Mouse (Mus musculus) hindbrain, embryonic 15.5 days (tissue): ENCODE data around the gene Smarca4. TPM values are rescaled to one million over a fixed set of nuclear protein-coding genes. Genes with fewer than 3 reads are reported as not detected.
A peak's percentile ranks its signal among the peaks of the same experiment; 100 is the strongest.
"Not testable (repeated sequence)": the region's sequence is repeated elsewhere in the genome, so short reads cannot be mapped to it uniquely, and the experiment has no call there.

Experiments used
- ATAC-seq: fragments of 200-750 bp; cut with Nextera tagmentation; 2 replicates; pipeline ENCODE4 v1.8.0; 2017; ENCODE audit warnings: low read depth, moderate number of reproducible peaks, moderate TSS enrichment; ENCODE audit not compliant: low FRiP score
- H3K27ac ChIP-seq: fragments of 300-500 bp; sonication (generic); replicated peaks from 2 replicates; pipeline ENCODE4 v1.5.1; 2015; ENCODE audit warnings: mild to moderate bottlenecking, inconsistent platforms
- H3K27me3 ChIP-seq: fragments of 300-500 bp; sonication (generic); 2 replicates; pipeline ENCODE4 v1.6.1; 2015; ENCODE audit warnings: control low read depth, inconsistent platforms
- H3K36me3 ChIP-seq: fragments of 300-500 bp; sonication (generic); 2 replicates; pipeline ENCODE4 v1.6.1; 2015; ENCODE audit warnings: control low read depth, inconsistent platforms
- H3K4me1 ChIP-seq: fragments of 300-500 bp; sonication (generic); replicated peaks from 2 replicates; pipeline ENCODE4 v1.6.1; 2015; ENCODE audit warnings: control low read depth, inconsistent platforms
- H3K4me2 ChIP-seq: fragments of 300-500 bp; sonication (generic); 2 replicates; pipeline ENCODE4 v1.6.1; 2015; ENCODE audit warnings: moderate library complexity, mild to moderate bottlenecking, inconsistent platforms
- H3K4me3 ChIP-seq: fragments of 300-500 bp; sonication (generic); 2 replicates; pipeline ENCODE4 v1.5.1; 2015; ENCODE audit warnings: mild to moderate bottlenecking, inconsistent platforms
- H3K9ac ChIP-seq: fragments of 300-500 bp; sonication (generic); 2 replicates; pipeline ENCODE4 v1.6.1; 2015; ENCODE audit warnings: inconsistent platforms
- H3K9me3 ChIP-seq: fragments of 300-500 bp; sonication (generic); 2 replicates; pipeline ENCODE4 v1.6.1; 2016; ENCODE audit warnings: control low read depth, inconsistent platforms
- WGBS: fragments of 180-500 bp; shearing (Covaris S2); methylation state at CpG from one replicate; pipeline ENCODE4 v1.1.7; 2015; 5-methylcytosine and 5-hydroxymethylcytosine counted together
- polyA plus RNA-seq: library from polyadenylated mRNA; unstranded; fragments of >200 nt; fragmentation: Nextera tagmentation; extraction: Ambion mirVana; gene quantifications from 2 replicates; pipeline ENCODE4 v1.2.1, GENCODE M21; 2015

Gene Smarca4
- polyA plus RNA-seq, 1 experiment from 2014 or later: 139 TPM

DNA sequence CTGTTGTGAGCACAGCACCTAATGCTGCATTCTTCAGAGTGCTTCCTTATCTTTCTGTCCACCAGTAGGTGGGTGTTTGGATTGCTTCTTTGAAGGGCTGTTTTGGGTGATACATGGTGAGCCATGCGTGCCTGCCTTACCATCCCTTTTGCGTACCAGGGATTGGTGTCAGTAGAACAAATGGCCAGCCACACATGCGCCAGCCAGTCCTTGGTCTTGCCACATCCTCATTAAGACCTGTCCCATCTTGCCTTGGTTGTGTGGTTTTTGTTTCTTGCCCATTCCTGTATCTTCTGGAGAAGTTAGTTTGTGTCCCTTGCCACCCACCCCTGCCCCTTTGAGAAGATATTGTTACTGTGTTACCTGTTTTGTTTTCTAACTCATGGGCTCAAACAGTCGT is 64.5 kb downstream of the Smarca4 start:
- Histone ChIP-seq H3K36me3 (peaks cover 92% of the 10 kb centered on the region), H3K4me3 (no peak overlapping the region), H3K9me3 (no peaks in the 10 kb centered on the region), H3K27me3 (no peaks in the 10 kb centered on the region), H3K27ac (no peak overlapping the region), H3K4me2 (no peak overlapping the region), H3K4me1 (no peaks in the 10 kb centered on the region), H3K9ac (no peak overlapping the region)
- 93% methylated on average over 4 of the region's 4 CpGs for WGBS
- no peak for ATAC-seq

DNA sequence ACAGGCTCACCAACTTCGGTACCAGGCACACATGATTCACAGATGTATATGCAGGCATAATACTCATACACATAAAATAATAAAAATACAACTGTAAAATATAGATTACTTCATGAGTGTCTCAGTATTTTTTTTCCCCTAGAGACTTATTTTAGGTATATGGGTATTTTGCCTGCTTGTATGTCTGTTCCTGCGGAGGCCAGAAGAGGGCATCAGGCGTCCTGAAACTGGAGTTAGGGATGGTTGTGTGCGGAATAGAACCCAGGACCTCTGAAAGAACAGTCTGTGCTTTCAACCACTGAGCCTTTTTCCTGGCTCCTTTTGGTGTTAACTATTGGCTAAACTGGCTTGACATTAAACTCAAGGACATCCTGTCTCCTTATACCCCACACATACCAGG is 66.9 kb downstream of the Smarca4 start:
- H3K4me2 ChIP-seq: no peak overlapping the region
- H3K4me3 ChIP-seq: no peak overlapping the region
- no peaks in the 10 kb centered on the region for H3K4me1 ChIP-seq
- no peaks in the 10 kb centered on the region for H3K27me3 ChIP-seq
- H3K36me3 ChIP-seq: peaks cover 91% of the 10 kb centered on the region
- no peak overlapping the region for H3K9ac ChIP-seq
- no peak for ATAC-seq
- WGBS: 90% methylated on average over 4 of the region's 4 CpGs
- no peaks in the 10 kb centered on the region for H3K9me3 ChIP-seq
- H3K27ac ChIP-seq: no peak overlapping the region

DNA sequence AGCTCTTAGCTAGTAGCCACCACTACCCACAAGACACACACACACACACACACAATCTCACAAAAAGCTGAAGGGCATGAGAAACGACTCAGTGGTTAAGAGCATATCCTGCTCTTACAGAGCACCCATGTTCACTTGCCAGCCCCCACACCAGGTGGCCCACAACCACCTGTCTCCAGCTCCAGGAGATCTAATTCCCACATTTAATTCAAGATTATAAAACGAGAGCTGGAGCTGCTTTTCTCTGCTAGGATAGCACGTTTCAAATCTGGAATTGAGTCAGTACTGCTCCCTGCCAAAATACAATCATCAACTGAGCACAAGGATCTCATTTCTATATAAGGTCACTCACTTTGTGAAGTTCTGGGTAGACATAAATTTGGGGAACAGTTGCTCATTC is 67.9 kb downstream of the Smarca4 start:
- H3K9me3 ChIP-seq: no peaks in the 10 kb centered on the region
- H3K4me2 ChIP-seq: no peak overlapping the region
- H3K4me3 ChIP-seq: no peak overlapping the region
- H3K9ac ChIP-seq: no peak overlapping the region
- 90% methylated on average over 3 of the region's 3 CpGs for WGBS
- no peak for ATAC-seq
- H3K36me3 ChIP-seq: peaks cover 91% of the 10 kb centered on the region
- no peak overlapping the region for H3K27ac ChIP-seq
- H3K27me3 ChIP-seq: no peaks in the 10 kb centered on the region
- H3K4me1 ChIP-seq: no peaks in the 10 kb centered on the region

DNA sequence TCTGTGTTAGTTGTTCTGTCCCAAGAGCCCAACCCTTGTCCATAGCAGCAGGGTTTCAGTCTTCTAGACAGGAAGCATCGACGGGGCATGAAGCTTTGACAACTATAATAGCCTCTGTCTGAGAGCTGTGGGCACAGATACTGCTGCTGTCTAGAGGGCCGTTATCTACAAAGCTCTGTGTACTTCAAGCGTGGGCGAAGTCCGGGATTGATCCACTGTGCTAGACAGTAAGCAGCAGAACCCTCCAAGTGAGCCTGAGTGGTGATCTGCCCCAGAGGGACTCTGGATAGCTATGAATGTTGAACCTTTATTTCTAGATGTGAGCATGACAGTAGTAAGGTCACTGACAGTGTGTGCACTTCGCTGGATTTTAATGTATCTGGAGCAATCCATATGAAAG is 72.6 kb downstream of the Smarca4 start:
- no peak overlapping the region for H3K4me2 ChIP-seq
- no peak overlapping the region for H3K27ac ChIP-seq
- no peaks in the 10 kb centered on the region for H3K4me1 ChIP-seq
- no peak overlapping the region for H3K4me3 ChIP-seq
- no peak overlapping the region for H3K9ac ChIP-seq
- peaks cover 82% of the 10 kb centered on the region for H3K36me3 ChIP-seq
- H3K9me3 ChIP-seq: no peaks in the 10 kb centered on the region
- H3K27me3 ChIP-seq: no peaks in the 10 kb centered on the region
- ATAC-seq: no peak
- 89% methylated on average over 7 of the region's 7 CpGs for WGBS

DNA sequence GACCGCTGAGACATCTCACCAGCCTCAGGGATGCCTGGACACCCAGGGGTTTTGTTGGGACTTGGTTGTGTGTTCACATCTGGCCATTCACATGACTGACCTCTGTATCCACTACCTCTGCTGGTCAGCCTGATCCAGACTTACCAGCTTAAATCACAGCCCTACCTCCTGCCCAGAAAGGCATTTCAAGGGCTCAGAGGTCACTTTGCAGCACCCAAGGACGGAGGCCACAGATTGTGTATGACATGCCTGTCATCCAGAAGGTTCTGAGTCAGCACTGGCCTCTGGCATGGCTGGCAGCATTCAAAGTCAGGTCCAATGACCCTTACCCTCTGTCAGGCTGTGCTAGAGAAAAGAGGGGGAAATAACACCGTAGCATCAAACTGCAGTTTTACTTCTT is 74.1 kb downstream of the Smarca4 start:
- Histone ChIP-seq H3K27me3 (no peaks in the 10 kb centered on the region), H3K9ac (no peak overlapping the region), H3K4me1 (no peaks in the 10 kb centered on the region), H3K27ac (no peak overlapping the region), H3K9me3 (no peaks in the 10 kb centered on the region), H3K4me2 (no peak overlapping the region), H3K4me3 (no peak overlapping the region), H3K36me3 (peaks cover 75% of the 10 kb centered on the region)
- no peak for ATAC-seq
- WGBS: 92% methylated on average over 3 of the region's 3 CpGs

DNA sequence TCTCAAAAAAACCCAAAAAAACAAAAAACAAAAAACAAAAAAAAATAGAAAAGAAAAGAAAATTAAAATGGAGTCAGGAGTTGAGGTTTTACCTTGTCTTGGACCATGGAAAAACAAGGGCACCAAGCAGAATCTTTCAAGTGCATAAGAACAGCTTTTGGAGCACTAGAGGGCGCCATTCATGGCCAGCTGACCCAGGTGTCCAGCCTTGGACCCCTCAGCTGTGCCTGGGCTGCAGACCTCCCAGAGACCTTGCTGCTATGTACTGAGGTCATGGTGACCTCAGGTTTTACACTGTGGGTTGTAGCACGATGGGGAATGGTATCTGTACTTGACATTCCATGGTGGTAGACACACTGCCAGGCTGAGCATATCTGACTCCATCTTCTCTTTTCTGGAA is 75.9 kb downstream of the Smarca4 start:
- Histone ChIP-seq H3K4me1 (no peaks in the 10 kb centered on the region), H3K36me3 (peaks cover 65% of the 10 kb centered on the region), H3K9ac (no peak overlapping the region), H3K9me3 (no peaks in the 10 kb centered on the region), H3K4me3 (no peak overlapping the region), H3K4me2 (no peak overlapping the region), H3K27ac (no peak overlapping the region), H3K27me3 (no peaks in the 10 kb centered on the region)
- ATAC-seq: 0 out of 2 replicates have a peak, but pooled peaks have one; percentile 27
- 54% methylated on average over 2 of the region's 2 CpGs for WGBS

DNA sequence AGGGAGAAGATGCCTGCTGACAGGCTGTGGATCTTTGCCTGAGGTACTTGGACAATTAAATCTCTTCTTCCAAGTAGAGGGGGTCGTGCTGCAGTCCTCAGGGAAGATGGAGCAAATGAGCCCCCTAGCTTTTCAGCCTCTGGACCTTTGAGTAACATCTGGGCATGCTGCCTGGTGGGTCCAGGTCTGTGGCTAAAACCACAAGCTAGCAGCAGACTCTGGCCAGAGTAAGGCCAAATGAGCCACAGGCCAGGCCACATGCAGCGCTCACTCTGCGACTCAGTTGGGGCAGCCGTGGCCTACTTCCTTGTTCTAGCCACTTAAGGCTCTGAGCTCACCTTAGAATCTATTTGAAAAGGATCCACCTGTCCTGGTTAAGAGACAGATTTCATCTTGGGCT is 76.5 kb downstream of the Smarca4 start:
- H3K9ac ChIP-seq: no peak overlapping the region
- no peak overlapping the region for H3K4me2 ChIP-seq
- H3K4me3 ChIP-seq: no peak overlapping the region
- no peaks in the 10 kb centered on the region for H3K9me3 ChIP-seq
- H3K36me3 ChIP-seq: peaks cover 64% of the 10 kb centered on the region
- 96% methylated on average over 4 of the region's 4 CpGs for WGBS
- ATAC-seq: no peak
- no peaks in the 10 kb centered on the region for H3K4me1 ChIP-seq
- H3K27me3 ChIP-seq: no peaks in the 10 kb centered on the region
- H3K27ac ChIP-seq: no peak overlapping the region

DNA sequence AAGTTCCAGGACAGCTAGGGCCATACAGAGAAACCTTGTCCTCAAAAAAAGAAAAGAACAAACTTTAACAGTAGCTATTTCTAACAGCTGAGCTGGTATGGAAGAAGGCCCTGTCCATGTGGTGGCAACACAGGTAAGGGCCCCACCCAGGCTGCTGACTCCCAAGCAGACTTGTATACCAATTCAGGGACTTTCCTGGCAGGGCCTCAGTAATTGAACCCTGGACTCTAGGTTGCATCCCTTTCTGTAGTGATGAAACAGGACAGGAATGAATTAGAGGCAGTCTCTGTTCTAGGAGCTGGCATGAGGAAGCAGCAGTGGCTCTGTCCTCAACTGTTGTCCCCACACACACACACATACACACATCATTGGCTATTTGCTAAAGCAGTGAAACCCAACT is 78.1 kb downstream of the Smarca4 start:
- Histone ChIP-seq H3K4me3 (no peak overlapping the region), H3K27me3 (no peaks in the 10 kb centered on the region), H3K27ac (no peak overlapping the region), H3K9me3 (no peaks in the 10 kb centered on the region), H3K36me3 (peaks cover 60% of the 10 kb centered on the region), H3K4me1 (no peaks in the 10 kb centered on the region), H3K4me2 (no peak overlapping the region), H3K9ac (no peak overlapping the region)
- ATAC-seq: no peak

DNA sequence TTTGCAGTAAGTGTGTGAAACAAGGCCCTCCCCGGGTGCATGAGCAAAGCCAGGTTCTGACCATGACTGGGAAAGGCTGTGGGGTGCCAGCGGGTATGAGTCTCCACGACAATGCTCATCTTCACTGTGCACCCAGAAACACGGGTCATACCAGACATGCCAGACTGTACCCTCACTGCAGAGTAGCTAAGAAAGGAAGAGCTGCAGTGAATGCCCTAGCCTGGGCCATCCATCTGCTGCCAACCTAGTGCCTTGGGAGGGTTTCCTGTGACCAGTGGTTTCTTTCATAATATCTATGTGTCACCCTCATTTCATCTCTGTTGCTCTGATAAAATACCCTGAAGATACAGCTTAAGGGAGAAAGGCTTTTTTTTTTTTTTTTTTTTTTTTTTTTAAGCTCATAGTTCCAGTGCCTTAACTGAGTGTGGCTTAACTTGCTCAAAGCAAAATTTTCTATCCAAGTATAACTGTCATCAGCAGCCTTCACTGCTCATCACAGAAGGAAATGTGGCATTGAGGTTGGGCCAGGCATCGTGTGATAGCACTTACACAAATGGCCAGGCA is 79.3 kb downstream of the Smarca4 start:
- WGBS: 92% methylated on average over 5 of the region's 5 CpGs
- Histone ChIP-seq H3K4me3 (no peak overlapping the region), H3K4me2 (no peak overlapping the region), H3K27me3 (no peaks in the 10 kb centered on the region), H3K4me1 (no peaks in the 10 kb centered on the region), H3K36me3 (peaks cover 64% of the 10 kb centered on the region), H3K9ac (no peak overlapping the region), H3K27ac (no peak overlapping the region), H3K9me3 (no peaks in the 10 kb centered on the region)
- ATAC-seq: no peak

DNA sequence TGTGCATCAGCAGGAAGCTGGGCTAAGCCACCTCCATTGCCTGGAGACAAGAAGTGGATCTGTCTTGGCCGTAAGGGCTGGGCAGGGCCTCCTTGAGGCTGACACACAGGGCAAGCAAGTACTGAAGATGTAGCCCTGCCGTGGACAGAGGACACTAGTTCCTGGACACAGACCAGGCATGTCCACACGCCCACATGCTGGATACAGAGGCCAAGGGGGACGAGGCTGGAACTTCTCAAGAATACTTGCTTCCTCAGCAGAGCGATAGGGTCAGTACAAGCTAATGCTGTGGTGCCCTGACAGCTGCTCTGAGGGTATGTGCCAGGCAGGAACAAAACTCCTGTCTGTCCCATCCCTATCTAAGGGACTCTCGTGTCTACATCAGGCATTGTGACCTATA is 81.2 kb downstream of the Smarca4 start:
- Histone ChIP-seq H3K27ac (no peak overlapping the region), H3K9me3 (no peaks in the 10 kb centered on the region), H3K36me3 (peaks cover 71% of the 10 kb centered on the region), H3K4me1 (no peaks in the 10 kb centered on the region), H3K4me3 (no peak overlapping the region), H3K4me2 (no peak overlapping the region), H3K9ac (no peak overlapping the region), H3K27me3 (no peaks in the 10 kb centered on the region)
- ATAC-seq: no peak
- 79% methylated on average over 6 of the region's 6 CpGs for WGBS

DNA sequence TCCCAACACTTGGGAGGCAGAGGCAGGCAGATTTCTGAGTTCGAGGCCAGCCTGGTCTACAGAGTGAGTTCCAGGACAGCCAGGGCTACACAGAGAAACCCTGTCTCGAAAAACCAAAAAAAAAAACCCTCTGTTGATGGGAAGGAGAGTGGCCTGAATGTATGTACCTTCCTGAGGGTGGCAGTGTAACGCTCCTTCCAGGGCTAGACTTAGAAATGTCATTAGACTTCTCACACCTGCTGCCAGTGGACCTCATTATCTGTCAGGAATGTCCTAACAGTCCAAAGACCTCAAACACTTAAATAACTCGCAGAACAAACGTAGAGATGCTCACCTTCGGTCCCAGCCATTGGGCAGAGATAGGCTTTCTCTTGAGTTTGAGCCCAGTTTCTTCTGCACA is 83.3 kb downstream of the Smarca4 start:
- H3K27me3 ChIP-seq, H3K9ac ChIP-seq, H3K4me1 ChIP-seq, H3K27ac ChIP-seq, H3K4me2 ChIP-seq, H3K9me3 ChIP-seq, ATAC-seq, H3K4me3 ChIP-seq: not testable (repeated sequence)
- peaks cover 76% of the 10 kb centered on the region for H3K36me3 ChIP-seq
- WGBS: 95% methylated on average over 6 of the region's 6 CpGs

DNA sequence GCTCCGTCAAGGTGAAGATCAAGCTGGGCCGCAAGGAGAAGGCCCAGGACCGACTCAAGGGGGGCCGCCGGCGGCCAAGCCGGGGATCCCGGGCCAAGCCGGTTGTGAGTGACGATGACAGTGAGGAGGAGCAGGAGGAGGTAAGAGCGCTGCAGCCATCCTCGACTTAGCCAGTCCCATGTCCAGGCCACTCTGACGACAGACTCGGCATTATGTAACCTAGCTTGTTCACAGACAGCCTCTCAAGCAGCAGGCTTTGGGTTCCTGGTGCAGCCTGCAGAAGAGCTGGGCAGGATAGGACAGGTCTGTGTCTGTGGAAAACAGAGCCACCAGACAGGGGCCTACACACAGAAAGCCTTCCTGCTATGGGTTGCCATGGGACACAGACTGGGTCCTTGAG is 85.1 kb downstream of the Smarca4 start:
- Histone ChIP-seq H3K9me3 (no peaks in the 10 kb centered on the region), H3K36me3 (peaks cover 79% of the 10 kb centered on the region), H3K4me1 (no peaks in the 10 kb centered on the region), H3K9ac (no peak overlapping the region), H3K27ac (no peak overlapping the region), H3K4me3 (no peak overlapping the region), H3K4me2 (no peak overlapping the region), H3K27me3 (no peaks in the 10 kb centered on the region)
- 96% methylated on average over 14 of the region's 14 CpGs for WGBS
- no peak for ATAC-seq

DNA sequence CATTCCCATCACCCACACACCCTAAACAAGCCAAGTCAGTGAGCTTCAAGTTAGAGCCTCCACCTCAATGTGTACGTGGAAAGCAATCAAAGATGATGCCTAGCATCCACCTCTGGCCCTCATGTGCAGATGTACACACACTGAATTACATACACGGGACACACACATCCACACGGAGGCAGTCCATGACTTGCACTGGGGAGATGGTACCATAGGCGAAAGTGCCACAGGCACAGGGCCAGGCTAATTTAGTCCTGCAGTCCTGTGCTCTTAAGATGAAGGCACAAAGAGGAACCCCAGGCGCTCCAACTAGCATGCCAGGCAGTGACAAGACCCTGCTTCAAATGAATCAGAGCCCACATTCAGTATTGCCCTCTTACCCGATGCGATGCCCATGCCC is 87.5 kb downstream of the Smarca4 start:
- no peak overlapping the region for H3K9ac ChIP-seq
- no peaks in the 10 kb centered on the region for H3K9me3 ChIP-seq
- no peaks in the 10 kb centered on the region for H3K4me1 ChIP-seq
- H3K27me3 ChIP-seq: no peaks in the 10 kb centered on the region
- H3K27ac ChIP-seq: no peak overlapping the region
- H3K4me3 ChIP-seq: no peak overlapping the region
- ATAC-seq: no peak
- no peak overlapping the region for H3K4me2 ChIP-seq
- WGBS: 94% methylated on average over 7 of the region's 7 CpGs
- peaks cover 88% of the 10 kb centered on the region for H3K36me3 ChIP-seq
